Mouse (Mus musculus) heart, embryonic 13.5 days (tissue): ENCODE measurements around the gene Nsun2. TPM values are rescaled to one million over a fixed set of nuclear protein-coding genes. Genes with fewer than 3 reads are reported as not detected.

Experiments
- ATAC-seq: fragments of 200-750 bp; cut with Nextera tagmentation; 2 replicates; pipeline ENCODE4 v1.8.0; 2017; ENCODE audit warnings: moderate TSS enrichment; ENCODE audit not compliant: insufficient number of reproducible peaks, low FRiP score, low TSS enrichment; ENCODE audit errors: extremely low read depth
- H3K27ac ChIP-seq: fragments of 300-500 bp; sonication (generic); replicated peaks from 2 replicates; pipeline ENCODE4 v1.5.1; 2015; ENCODE audit warnings: moderate library complexity, mild to moderate bottlenecking, inconsistent platforms
- H3K27me3 ChIP-seq: fragments of 300-500 bp; sonication (generic); replicated peaks from 2 replicates; pipeline ENCODE4 v1.6.1; 2015; ENCODE audit warnings: mild to moderate bottlenecking, inconsistent platforms
- H3K36me3 ChIP-seq: fragments of 300-500 bp; sonication (generic); 2 replicates; pipeline ENCODE4 v1.6.1; 2015; ENCODE audit warnings: mild to moderate bottlenecking, inconsistent platforms
- H3K4me1 ChIP-seq: fragments of 300-500 bp; sonication (generic); 2 replicates; pipeline ENCODE4 v1.6.1; 2015; ENCODE audit warnings: inconsistent platforms
- H3K4me2 ChIP-seq: fragments of 300-500 bp; sonication (generic); 2 replicates; pipeline ENCODE4 v1.6.1; 2015; ENCODE audit warnings: inconsistent platforms, mild to moderate bottlenecking, moderate library complexity
- H3K4me3 ChIP-seq: fragments of 300-500 bp; sonication (generic); 2 replicates; pipeline ENCODE4 v1.5.1; 2015; ENCODE audit warnings: moderate library complexity, mild to moderate bottlenecking, inconsistent platforms
- H3K9ac ChIP-seq: fragments of 300-500 bp; sonication (generic); 2 replicates; pipeline ENCODE4 v1.6.1; 2015; ENCODE audit warnings: inconsistent platforms, mild to moderate bottlenecking, moderate library complexity
- H3K9me3 ChIP-seq: fragments of 300-500 bp; sonication (generic); 2 replicates; pipeline ENCODE4 v1.6.1; 2016; ENCODE audit warnings: inconsistent platforms
- WGBS: fragments of 180-500 bp; shearing (Covaris S2); methylation state at CpG from one replicate; pipeline ENCODE4 v1.1.7; 2015; ENCODE audit warnings: mixed read lengths; 5-methylcytosine and 5-hydroxymethylcytosine counted together
- polyA plus RNA-seq: library from polyadenylated mRNA; unstranded; fragments of >200 nt; fragmentation: Nextera tagmentation; extraction: Ambion mirVana; gene quantifications from 2 replicates; pipeline ENCODE4 v1.2.1, GENCODE M21; 2015

Nsun2 gene
- polyA plus RNA-seq, 1 experiment from 2014 or later, result 65.9 TPM

- WGBS, result 85% methylated on average over 9 of the region's 9 CpGs
- Histone ChIP-seq H3K9me3 (no peaks in the 10 kb centered on the region), H3K36me3 (peaks cover 82% of the 10 kb centered on the region), H3K27ac (no peak overlapping the region), H3K4me2 (no peak overlapping the region), H3K27me3 (no peaks in the 10 kb centered on the region), H3K4me1 (no peaks in the 10 kb centered on the region), H3K4me3 (no peak overlapping the region), H3K9ac (no peak overlapping the region)
- ATAC-seq, result no peak
Measured at GRCm38 (mm10) chr13:69637657-69638056, 104.1 kb downstream of the Nsun2 start.

GRCm38 (mm10) chr13:69638108-69638626 is 104.6 kb downstream of the Nsun2 start:
- Histone ChIP-seq H3K27me3 (no peaks in the 10 kb centered on the region), H3K9me3 (no peaks in the 10 kb centered on the region), H3K36me3 (peaks cover 77% of the 10 kb centered on the region), H3K4me2 (no peak overlapping the region), H3K4me3 (no peak overlapping the region), H3K4me1 (no peaks in the 10 kb centered on the region), H3K27ac (no peak overlapping the region), H3K9ac (no peak overlapping the region)
- no peak for ATAC-seq
- 81% methylated on average over 6 of the region's 6 CpGs for WGBS

- H3K9me3 ChIP-seq, result no peaks in the 10 kb centered on the region
- 83% methylated on average over 5 of the region's 5 CpGs for WGBS
Measured at GRCm38 (mm10) chr13:69639251-69639650, 105.7 kb downstream of the Nsun2 start.

GRCm38 (mm10) chr13:69640126-69640525 is 106.6 kb downstream of the Nsun2 start:
- ATAC-seq, result no peak
- H3K27me3 ChIP-seq, result no peaks in the 10 kb centered on the region
- no peak overlapping the region for H3K4me3 ChIP-seq
- H3K4me1 ChIP-seq, result no peaks in the 10 kb centered on the region
- no peaks in the 10 kb centered on the region for H3K9me3 ChIP-seq
- H3K36me3 ChIP-seq, result peaks cover 57% of the 10 kb centered on the region
- 84% methylated on average over 4 of the region's 4 CpGs for WGBS
- no peak overlapping the region for H3K4me2 ChIP-seq
- no peak overlapping the region for H3K27ac ChIP-seq
- no peak overlapping the region for H3K9ac ChIP-seq

More at GRCm38 (mm10) chr13:69639251-69639650, 105.7 kb downstream of the Nsun2 start:
- peaks cover 66% of the 10 kb centered on the region for H3K36me3 ChIP-seq
- H3K9ac ChIP-seq, result no peak overlapping the region
- no peak overlapping the region for H3K4me2 ChIP-seq
- no peak overlapping the region for H3K27ac ChIP-seq
- H3K4me3 ChIP-seq, result no peak overlapping the region
- no peaks in the 10 kb centered on the region for H3K4me1 ChIP-seq
- H3K27me3 ChIP-seq, result no peaks in the 10 kb centered on the region
- ATAC-seq, result no peak

- Histone ChIP-seq H3K27ac (no peak overlapping the region), H3K4me2 (no peak overlapping the region), H3K9ac (no peak overlapping the region), H3K27me3 (no peaks in the 10 kb centered on the region), H3K9me3 (no peaks in the 10 kb centered on the region), H3K4me1 (no peaks in the 10 kb centered on the region), H3K4me3 (no peak overlapping the region), H3K36me3 (peaks cover 53% of the 10 kb centered on the region)
- ATAC-seq, result no peak
- 79% methylated on average over 4 of the region's 4 CpGs for WGBS
Measured at GRCm38 (mm10) chr13:69640541-69640940, 107.0 kb downstream of the Nsun2 start.

GRCm38 (mm10) chr13:69641017-69641416 is 107.5 kb downstream of the Nsun2 start:
- Histone ChIP-seq H3K27me3 (no peaks in the 10 kb centered on the region), H3K4me2 (no peak overlapping the region), H3K4me3 (no peak overlapping the region), H3K27ac (no peak overlapping the region), H3K4me1 (no peaks in the 10 kb centered on the region), H3K9ac (no peak overlapping the region), H3K9me3 (no peaks in the 10 kb centered on the region), H3K36me3 (peaks cover 48% of the 10 kb centered on the region)
- WGBS, result 79% methylated on average over 3 of the region's 3 CpGs
- no peak for ATAC-seq

- Histone ChIP-seq H3K4me3 (no peak overlapping the region), H3K9ac (no peak overlapping the region), H3K4me2 (no peak overlapping the region), H3K9me3 (no peaks in the 10 kb centered on the region), H3K4me1 (no peaks in the 10 kb centered on the region), H3K36me3 (peaks cover 31% of the 10 kb centered on the region), H3K27ac (no peak overlapping the region), H3K27me3 (0 out of 2 replicates have a peak, but pooled peaks cover 3% of the 10 kb centered on the region)
- WGBS, result 69% methylated on average over 5 of the region's 5 CpGs
- no peak for ATAC-seq
Measured at GRCm38 (mm10) chr13:69642656-69643216, 109.2 kb downstream of the Nsun2 start.

GRCm38 (mm10) chr13:69643937-69644336 is 110.4 kb downstream of the Nsun2 start:
- Histone ChIP-seq H3K4me3 (no peak overlapping the region), H3K36me3 (peaks cover 20% of the 10 kb centered on the region), H3K27ac (no peak overlapping the region), H3K9ac (no peak overlapping the region), H3K9me3 (no peaks in the 10 kb centered on the region), H3K27me3 (0 out of 2 replicates have a peak, but pooled peaks cover 3% of the 10 kb centered on the region), H3K4me2 (no peak overlapping the region), H3K4me1 (no peaks in the 10 kb centered on the region)
- no peak for ATAC-seq
- WGBS, result 81% methylated on average over 2 of the region's 2 CpGs

GRCm38 (mm10) chr13:69644427-69645166 is 111.1 kb downstream of the Nsun2 start:
- Histone ChIP-seq H3K27ac (no peak overlapping the region), H3K36me3 (peaks cover 14% of the 10 kb centered on the region), H3K4me3 (no peak overlapping the region), H3K4me1 (no peaks in the 10 kb centered on the region), H3K9me3 (no peaks in the 10 kb centered on the region), H3K9ac (no peak overlapping the region), H3K4me2 (no peak overlapping the region), H3K27me3 (0 out of 2 replicates have a peak, but pooled peaks cover 3% of the 10 kb centered on the region)
- ATAC-seq, result no peak
- WGBS, result 76% methylated on average over 13 of the region's 13 CpGs

- Histone ChIP-seq H3K36me3 (peaks cover under 1% of the 10 kb centered on the region), H3K4me3 (no peak overlapping the region), H3K27me3 (0 out of 2 replicates have a peak, but pooled peaks cover 3% of the 10 kb centered on the region), H3K9me3 (no peaks in the 10 kb centered on the region), H3K4me1 (no peaks in the 10 kb centered on the region), H3K4me2 (no peak overlapping the region), H3K9ac (no peak overlapping the region), H3K27ac (no peak overlapping the region)
- WGBS, result 72% methylated on average over 13 of the region's 13 CpGs
- ATAC-seq, result no peak
Measured at GRCm38 (mm10) chr13:69645694-69646423, 112.3 kb downstream of the Nsun2 start.

GRCm38 (mm10) chr13:69646481-69646880 is 112.9 kb downstream of the Nsun2 start:
- no peak overlapping the region for H3K9ac ChIP-seq
- no peak for ATAC-seq
- no peak overlapping the region for H3K27ac ChIP-seq
- H3K27me3 ChIP-seq, result 0 out of 2 replicates have a peak, but pooled peaks cover 3% of the 10 kb centered on the region
- no peak overlapping the region for H3K4me3 ChIP-seq
- no peak overlapping the region for H3K4me2 ChIP-seq
- H3K36me3 ChIP-seq, result no peaks in the 10 kb centered on the region
- 70% methylated on average over 9 of the region's 9 CpGs for WGBS
- H3K4me1 ChIP-seq, result no peaks in the 10 kb centered on the region
- H3K9me3 ChIP-seq, result no peaks in the 10 kb centered on the region
